Mouse (Mus musculus) Muller cell, postnatal 12 days (primary cell): ENCODE measurements at regions not wholly inside any gene's neighbourhood (a gene's known extent, or its start where the extent isn't known, plus 50 kb on each side); places are given as distances from the start of the nearest gene placed in this dataset.

Source experiments
- DNase-seq: peaks from one replicate; pipeline ENCODE4 v3.0.0-alpha.2; 2015; ENCODE audit errors: inconsistent ontology term

DNA sequence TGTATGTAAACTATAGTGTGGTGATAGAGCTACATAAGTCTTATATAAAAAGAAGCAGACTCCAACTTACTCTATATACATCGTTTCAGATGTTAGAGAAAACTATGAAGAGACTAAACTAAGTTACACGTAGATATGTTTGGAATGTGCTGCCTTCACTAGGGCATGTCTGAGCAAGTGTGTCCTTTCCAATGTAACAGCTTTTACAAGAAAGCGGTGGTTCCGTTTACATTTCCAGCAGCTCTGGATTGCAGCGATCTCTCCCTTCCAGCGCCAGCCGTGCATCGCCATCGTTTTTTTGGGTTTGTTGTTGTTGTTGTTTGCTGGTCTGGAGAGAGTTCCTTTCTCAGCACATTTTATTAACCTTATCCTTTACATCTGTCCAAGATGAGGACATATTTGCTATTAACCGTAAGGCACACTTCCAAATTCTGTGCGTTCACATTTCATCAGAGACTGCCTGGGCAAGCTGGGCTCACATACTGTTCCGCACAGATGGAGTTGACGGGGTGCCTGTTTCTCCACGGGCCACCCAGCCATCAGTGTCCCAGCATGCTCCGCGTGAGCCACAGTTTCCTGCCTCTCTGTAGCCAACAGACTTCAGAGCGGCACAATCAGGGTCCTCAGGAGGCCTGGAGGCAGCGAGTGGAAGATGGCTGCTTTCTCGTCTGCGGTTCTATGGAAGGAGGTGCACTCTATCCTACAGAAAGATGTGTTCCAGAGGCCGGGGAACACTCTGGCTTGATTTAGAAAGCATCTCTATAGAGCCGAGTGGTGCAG, 125.2 kb upstream of the Map1b start:
- DNase-seq, result no peak

DNA sequence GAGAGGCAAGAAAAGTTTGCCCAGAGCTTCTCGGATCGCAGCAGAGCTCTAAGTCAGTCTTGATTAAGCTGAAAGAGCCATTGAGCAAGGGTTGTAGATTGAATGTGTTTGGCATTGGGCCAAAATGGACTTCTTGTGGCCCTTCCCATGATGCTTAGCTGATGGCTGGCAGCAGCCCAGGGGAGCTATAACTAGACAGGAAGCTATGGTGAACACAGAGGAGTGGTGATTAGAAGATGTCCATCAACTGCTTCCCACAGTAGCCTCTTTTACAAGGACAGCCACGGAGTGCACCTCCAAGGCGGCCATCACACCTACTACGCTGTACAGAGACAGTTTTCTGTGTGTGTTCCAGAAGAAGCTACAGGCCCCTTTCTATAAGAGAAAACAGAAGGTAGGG, 116.4 kb upstream of the Map1b start:
- no peak for DNase-seq

DNA sequence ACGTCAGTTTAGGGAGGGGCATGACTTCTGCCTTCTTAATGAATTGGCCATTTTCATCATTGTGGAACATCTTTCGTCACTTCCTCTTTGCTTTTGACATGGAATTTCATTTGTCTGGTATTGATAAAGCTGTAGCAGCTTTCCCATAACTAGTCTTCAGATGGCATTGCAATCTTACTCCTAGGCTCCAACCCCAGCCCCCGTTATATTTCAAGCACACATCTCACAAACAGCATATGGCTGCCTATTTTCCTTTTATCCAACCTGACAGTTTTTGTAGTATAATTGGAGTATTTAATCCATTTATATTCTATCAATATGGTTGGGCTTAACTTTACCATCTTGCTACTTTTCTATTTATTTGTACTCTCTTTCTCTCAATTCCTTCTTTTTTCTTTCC, 114.5 kb upstream of the Map1b start:
- no peak for DNase-seq

DNA sequence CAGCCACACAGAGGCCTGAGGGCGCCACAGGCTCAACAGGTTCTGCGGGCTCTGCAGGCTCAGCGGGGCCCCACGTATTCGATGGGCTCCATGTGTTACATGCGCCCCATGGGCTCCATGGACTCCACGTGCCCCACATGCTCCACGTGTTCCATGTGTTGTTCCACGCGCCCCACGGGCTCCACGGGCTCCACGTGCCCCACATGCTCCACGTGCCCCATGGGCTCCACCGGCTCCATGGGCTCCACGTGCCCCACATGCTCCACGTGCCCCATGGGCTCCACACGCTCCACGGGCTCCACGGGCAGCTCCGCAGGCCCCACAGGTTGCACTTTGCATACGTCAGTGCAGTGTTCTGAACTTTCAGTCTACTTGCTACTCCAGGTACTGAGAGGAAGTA, 114.0 kb upstream of the Map1b start:
- DNase-seq, result no peak

DNA sequence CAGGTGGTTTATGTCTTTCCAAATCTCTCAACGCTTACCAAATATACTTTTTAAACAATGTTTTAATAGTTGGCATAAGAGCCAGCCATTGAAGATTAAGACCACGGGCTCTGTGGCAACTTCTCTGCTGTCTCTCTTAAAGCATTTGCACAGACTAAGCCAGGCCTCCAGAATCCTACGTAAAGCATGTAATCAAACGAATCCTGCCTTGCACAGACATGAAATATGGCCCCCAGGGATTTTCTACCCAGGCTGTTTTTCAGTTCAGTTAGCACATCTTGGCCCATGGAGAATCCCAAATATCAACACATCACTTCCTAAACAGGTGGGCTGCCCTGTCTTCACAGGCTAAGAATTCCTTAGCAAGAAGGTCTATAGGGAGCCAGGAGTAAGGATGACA, 108.9 kb upstream of the Map1b start:
- DNase-seq, result no peak

DNA sequence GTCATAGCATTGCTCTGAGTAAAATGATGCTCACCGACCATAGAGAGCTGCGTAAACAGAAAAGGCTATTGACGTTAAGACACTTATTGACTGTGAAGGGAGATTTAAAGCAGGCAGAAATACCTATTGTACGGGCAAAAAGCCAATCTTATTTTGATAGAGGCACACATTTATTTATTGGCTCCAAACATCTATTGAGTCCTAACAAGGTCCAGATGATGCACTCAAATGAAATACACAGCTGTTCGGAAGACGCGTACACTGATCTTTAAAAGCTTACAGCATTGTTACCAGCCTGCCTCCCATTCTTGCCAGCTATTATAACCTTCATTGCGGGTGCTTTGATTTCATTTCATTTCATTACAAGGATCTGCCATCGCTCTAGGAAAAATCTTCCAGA, 102.0 kb upstream of the Map1b start:
- DNase-seq, result no peak

DNA sequence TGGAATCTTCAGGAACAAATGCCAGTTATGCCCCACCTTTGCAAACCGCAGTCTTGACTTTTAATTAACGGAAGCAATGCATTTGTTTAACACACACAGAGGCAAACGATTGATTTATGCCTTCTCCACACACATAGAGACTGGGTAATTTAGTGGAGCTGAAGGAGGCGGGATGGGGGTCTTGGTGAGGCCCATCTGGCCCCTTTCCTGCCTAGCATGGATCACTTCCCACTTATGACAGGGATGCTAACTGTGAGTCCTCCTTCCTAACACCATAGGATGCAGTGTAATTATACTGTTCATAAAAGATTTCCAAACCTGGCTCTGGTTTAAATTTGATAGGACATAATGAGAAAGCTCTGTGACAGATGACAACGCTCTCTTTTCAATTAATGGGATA, 101.1 kb upstream of the Map1b start:
- DNase-seq, result no peak

DNA sequence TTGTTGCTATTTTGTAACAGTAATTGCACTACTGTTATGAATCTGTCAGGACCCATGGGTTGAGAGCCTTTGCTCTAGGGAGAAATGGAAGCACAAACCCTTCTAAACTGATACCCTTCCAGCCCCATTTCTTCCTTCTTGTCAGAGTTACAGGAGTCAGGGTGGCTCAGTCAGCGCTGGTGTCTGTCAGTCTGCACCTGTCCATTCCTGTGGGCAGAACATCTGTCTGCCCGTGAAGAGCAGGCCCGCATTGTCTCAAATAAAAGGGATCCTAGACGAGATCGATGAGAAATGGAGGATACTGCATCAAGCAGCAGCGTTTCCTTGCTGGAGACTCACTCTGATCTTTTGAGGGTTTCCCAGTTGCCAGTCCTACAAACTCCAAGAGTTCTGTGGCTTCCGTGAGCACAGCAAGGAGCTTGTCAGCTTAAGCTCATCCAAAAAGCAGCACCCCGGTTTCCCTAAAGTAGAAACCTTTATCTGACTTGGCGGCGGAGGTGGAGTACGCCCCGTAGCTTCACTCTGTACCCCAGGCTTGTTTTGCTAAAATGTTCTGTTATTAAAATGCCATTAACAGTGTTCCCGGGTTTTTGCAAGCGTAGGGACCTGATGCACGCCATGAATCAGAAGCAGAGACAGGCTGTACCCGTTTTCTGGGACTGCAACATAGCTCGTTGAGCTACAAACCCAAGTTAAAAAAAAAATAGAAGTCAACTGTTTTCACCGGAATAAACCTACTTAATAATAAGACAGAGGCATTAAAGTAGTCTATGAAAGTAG, 95.6 kb upstream of the Map1b start:
- DNase-seq, result no peak

DNA sequence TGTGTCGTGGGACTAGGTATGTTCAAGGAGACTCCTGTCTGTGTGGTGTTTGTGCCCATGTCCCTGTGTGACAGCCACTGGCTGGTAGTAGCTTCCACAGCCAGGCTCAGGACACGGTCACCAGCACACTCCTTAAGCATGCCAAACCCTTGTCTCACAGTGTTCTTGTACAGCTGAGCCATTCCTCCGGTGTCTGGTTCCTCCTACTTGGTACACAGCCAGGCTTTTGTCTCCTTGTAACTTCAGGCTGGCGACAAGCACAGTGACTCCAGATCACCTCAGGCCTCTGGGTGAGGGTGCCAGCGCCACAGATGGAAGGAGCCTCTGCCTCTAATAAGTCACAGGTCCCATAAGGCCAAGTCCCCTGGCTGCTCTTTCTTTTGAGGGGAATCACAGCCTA, 94.2 kb upstream of the Map1b start:
- DNase-seq, result no peak

DNA sequence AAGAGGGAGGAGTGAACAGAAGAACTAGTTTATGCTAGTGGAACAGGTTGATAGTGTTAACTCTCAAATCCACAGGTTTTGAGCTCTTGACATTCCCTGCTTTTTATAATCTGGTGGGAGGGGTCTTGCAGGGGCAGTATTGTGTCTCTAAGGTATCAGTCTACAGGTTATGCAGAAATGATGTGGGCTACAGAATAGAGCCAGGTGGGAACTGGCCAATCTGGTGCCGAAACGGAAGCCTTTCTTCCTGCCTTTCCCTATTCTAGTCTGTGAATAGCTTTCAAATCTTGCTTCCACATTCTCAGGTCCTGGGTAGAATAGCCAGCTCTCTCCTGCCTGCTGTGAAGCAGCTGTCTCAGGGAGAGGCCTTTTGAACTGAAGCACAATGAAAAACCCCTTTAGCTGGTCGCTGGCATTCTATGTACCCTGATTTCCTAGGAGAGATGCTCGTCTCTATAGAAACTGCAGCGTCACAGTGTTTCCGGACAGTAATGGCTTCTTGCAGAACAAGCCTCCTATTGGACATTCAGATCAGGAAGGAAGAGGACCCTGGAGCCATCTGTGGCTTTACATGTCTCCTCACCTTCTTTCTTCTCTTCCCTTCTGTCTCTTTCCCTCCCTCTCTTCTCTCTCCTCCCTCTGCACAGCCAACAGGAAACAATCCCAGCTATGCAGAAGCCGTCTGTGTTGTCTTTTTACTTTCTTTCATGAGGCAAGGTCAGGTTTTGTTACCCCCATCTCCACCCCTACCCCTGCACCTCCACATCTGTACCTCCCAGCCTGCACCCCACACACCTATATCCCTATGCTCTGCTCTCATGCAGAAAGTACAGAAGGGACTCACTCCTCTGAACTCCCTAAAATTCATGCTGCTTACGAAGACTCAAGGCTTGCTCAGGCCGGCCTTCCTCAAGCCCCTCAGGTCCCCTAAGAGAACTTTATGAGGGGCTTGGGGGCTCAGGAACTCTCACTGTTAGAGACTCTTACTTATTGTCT, 93.1 kb upstream of the Map1b start:
- DNase-seq, result no peak

DNA sequence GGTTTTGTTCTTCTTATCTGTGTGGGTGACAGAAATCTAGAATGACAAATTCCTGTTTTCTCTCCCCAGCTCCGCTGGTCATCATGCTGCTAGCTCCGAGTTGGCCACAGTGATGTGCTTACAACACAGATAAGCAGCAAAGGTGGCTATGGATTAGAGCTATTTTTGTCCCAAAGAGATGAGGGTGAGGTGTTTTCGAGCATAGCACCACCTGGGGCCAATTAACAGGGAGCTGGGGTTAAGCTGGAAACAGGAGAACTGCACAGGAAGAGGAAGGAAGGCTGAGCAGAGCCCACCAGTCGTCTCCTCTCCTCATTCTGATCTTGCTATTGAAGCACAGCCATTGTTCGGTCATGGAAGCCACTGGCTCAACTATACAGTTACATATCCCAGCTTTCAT, 92.3 kb upstream of the Map1b start:
- DNase-seq, result no peak

DNA sequence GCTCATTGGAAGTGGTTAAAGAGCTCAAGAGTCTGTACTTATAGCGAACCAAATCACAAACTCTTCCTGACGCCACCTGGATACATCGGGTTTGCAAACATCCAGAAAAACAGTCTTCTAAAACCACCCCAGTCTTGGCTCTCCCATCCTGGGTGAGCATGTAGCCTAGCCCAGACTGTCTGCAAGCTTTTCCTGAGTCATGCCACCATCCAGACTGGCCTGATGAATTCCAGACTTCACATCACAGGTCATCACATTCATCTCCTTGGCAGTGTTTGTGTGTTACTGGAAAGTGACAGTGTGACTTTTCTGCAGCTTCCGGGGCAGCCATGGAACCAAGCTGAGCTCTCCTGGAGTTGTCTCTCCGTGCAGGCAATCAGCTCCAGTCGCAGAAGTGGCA, 90.9 kb upstream of the Map1b start:
- no peak for DNase-seq

DNA sequence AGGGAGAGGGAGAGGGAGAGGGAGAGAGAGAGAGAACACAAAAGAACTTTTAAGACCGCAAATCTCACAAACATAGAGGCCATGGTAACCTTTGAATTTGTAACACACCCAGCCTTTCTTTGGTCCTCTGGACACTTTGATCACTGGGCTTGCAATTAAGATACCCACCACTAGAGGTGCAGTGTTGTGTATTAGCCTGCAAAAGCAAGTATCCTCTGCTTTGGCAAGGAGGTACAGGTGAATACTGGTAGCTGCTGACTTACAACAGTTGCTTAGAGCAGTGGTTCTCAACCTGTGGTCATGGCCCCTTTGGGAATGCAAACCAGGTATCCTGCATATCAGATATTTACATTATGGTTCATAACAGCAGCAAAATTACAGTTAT, 90.3 kb upstream of the Map1b start:
- no peak for DNase-seq

DNA sequence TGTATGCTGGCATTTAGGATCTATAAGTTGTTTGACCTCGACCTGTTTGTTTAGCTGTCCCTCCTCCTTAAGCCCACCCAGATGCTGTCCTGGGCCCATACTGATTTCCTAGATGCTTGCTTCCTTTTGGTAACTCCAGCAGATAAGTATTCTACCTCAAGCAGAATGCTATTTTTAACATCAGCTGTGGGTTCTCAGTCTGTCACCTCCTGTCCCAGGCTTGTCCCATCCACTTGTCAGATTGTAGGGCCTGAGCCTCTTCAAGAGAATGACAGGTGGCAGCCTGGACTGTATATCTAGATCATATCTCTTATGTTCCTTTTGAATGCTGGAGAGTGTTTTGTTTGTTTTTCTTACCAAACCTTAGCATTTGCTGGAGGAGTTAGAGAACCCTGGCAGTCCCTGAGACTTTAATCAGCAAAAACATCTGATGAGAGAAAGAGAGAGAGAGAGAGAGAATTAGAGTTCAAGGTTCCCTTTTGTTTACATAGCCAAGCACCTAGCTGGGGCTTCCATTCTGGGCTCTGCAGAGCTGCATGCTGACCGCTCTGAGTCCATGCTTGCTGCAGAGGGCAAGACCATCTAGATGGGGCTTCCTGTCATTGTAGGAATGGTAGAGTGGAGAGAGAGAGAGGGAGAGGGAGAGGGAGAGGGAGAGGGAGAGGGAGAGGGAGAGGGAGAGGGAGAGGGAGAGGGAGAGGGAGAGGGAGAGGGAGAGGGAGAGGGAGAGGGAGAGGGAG, 89.7 kb upstream of the Map1b start:
- no peak for DNase-seq

DNA sequence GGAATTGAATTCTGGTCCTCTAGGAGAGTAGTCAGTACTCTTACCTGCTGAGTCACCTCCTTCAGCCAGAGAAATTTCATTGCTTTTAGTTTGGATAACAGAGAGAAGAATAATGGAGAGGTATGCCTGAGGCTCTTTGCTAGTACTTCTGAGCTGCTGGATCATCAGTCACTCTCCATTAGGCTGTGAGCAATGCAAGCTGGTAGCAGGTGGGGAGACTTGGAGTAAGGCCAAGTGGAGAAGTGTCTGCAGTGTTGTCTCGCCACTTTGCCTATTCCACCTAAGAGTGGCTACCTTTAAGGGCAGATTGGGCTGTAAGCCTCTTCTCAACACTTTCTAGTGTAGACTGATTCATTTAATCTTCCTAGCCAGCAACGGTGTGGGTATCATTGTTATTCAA, 81.6 kb upstream of the Map1b start:
- no peak for DNase-seq

DNA sequence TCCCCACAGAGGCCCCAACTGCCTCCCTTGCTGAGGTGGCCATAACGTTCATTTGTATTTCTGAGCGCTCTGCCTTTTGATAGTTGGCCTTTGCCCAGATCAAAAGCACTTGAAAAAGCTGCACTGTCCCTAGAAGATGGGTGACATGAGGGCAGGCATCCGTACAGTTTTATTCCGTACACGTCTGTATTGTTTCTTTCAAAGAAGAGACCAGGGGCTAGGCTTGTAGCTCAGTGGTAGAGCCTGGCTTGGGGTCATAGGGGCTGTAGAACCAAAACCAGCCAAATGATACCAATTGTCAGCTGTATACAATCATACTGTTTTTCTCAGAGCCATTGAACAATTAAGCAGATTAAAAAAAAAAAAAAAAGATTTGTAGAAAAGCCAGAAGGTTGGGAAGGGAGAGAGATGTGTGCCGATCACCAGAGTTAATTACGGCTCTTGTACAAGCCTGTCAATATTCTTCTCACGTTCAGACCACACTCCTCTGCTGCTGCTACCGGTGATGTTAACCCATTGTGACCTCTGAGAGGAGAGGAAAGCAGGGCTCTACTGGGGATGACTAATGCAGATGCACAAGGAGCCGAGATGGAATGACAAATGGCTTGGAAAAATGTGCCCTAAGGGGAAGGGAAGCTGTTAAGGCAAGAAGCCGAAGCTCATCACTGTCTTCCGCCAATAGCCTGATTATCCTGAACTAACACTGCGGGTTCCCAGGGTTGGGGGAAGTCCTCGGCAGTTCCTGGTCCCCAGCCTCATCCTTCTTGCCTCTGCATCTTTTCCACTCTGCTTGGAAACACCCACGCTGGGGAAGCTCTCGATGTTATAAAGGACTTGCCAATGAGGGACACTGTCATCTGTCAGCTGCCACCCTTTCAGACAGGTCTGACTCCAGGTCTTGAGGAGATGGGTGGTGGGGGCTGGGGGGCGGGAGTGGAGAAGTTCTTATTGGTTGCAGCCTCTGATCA, 77.8 kb upstream of the Map1b start:
- peak; percentile 58 for DNase-seq

DNA sequence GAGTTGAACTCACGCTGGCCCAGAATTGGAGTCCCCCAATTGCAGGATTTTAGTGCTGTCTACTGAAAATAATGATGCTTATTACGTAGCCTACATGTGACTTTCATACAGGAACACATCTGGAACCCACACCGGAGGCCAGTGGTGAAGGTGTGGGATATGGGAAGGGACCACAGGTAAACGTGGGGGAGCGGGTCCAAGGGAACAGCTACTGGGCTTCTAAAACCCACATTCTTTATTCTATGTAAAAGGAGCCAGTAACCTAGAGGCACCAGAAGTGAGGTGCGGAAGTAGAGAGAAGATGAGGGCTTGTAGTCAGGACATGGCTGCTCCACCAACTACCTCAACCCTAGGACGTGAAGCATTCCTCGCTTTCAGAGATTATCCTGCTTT, 76.9 kb upstream of the Map1b start:
- no peak for DNase-seq

DNA sequence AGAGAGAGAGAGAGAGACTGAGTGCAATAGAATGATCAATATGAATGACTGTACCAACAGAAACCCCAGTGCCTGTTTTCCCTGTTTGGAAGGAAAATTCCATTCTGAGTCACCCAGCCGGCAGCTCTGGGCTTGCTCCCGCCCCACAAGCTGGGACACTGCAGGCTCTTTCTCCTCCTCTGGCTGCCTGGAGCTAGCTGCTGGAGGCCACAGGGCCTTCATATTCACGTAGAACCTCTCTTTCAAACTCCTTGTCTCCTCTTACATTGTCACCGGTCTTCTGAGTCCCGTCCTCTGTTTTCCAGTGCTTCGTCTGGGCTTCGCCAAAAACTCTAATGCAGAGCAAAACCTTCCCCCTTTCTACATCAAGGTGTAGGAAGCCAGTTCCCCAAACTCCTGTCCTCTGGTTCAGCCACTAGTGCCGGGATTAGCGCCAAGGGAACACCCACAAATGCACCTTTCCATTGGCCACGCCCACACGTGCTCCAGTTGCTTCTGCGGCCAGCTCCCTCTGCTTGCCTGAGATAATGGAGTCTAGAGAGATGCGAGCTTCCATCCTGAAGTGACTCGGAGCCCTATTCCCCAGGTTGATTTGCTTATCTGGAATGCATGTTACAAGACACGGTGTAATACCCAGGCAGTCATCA, 76.4 kb upstream of the Map1b start:
- DNase-seq, result peak; percentile 70

DNA sequence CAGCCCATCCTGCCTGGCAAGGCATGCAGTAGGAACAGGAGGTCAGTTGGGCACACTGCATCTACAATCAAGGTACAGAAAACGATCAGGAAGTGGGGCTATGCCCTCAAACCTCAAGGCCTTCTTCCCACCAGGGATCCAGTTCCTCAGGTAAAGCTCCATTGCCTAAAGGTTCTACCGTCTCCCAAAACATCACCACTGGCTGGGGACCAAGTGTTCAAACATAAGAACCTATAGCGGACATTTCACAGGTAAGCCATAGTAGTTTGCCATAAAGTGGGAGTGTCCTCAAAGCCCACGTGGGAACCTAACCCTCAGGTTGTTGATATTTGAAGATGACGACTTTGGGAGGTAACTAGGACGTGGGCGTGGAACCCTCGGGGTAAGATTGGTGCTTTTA, 72.3 kb upstream of the Map1b start:
- no peak for DNase-seq

DNA sequence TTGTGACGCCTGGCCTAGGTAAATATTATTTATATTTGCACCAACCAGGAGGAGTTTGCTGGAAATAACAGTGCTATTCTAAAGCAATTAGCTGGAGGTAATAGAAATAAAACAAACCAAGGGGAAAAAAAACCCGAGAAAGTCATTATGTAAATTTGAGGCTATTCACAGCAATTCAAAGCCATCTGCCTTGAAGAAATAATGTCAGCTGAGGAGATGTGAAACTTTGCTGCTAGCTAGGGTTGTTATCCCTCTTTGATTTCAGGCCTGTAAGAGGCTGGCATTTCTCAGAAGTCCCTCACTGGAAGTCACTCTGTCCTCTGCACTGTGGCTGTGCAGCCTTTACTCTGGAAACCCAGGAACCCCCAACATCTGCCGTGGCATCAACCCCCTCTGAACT, 67.5 kb upstream of the Map1b start:
- no peak for DNase-seq
